Mouse (Mus musculus): ENCODE data around the gene Gp9.

The Gp9 gene

DNA sequence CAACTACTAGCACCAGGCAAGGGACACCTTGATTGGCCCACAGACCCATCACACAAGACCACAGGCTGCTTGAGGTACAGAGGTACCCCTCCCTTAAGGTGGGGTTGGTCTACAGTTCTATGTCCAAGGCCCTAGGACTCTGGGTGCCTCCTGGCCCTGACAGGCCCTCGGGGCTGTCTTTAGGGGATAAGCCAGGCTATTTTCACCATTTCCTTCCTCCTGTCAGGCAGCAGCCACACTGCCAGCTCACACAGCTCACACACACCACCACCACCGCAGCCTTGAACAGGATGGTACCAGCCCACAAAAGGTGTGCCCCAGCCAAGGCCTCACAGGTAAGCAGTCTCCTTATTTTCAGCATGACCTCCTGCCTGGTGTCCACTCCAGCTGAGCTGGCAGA is at the start of gene Gp9:
Gene Gp9, plus strand, starts transcription at position 231 of the 400 bp plus-strand sequence.
- no peak for DNase-seq (ENCODE audit: low read depth, low spot score)

DNA sequence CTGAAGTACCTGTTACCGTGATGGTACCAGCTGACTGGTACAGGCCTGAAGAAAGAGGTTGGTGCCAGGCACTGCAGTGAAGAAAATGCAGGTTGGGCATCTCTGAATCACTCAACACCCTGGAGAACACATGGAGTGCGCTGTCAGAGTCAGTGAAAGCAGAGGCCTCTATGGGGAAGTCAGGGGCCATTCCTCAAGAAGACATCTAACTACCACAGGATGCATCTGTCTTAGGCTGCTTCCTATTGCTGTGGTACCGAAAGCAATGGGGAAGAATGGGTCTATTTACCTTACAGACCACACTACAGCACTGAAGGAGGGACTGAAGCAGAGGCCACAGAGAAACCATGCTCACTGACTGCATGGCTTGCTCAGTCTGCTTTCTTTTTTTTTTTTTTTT is 49.8 kb upstream of the Gp9 start:
- DNase-seq (ENCODE audit: low read depth, low spot score), result no peak

DNA sequence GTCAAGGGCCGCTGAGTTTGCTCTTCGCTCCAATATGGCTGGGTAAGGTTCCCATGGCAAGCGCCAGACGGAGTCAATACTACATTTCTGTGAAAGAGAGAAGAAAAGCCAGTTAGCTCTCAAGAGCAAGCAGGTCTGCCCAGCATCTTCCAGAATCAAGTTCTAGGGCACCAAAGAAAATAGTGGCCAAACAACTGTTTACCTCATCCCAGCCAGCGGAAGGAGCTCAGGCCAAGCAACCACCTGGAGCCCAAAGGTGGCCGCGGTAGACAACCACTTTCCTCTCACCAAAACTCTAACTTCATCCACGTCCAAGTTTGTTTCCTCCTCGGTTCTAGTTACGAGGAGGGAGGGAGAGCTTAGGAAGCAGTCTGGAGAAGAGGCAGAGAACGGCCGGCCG is 47.7 kb upstream of the Gp9 start:
- DNase-seq (ENCODE audit: low read depth, low spot score), result no peak

DNA sequence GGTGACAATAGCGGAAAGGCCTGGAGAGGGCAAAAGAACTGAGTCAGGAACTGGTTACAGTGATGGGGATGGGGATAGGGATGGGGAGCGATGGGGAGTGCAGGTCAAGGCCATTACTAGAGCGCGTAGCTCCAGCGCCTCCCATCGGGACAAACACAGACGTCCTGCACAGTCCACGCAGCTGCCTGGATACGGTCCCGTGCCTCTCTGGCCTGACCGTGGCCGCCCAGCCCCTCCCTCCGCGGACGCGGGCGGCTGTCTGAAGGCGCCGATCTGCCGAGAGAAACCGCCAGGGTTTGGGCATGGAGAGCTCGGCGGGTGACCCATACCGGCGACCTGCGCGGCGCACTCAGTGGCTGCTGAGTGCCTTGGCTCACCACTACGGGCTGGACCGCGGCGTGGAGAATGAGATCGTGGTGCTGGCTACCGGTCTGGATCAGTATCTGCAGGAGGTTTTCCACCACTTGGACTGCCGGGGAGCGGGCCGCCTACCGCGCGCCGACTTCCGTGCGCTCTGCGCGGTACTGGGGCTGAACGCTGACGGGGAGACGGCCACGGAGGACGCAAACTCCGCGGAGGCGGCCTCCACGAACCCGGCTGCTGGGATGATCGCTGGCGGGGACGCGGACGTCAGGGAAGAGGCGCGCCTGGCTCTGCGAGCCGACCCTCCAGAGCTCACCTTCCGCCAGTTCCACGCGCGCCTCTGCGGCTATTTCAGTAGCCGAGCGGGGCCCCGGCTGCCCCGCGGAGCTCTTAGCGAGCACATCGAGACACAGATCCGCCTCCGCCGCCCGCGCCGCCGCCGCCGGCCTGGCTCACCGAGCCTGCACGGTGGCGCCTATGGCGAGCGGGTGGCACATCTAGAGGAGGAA is 47.0 kb upstream of the Gp9 start, which contains the start of gene Efcc1:
Gene Efcc1, plus strand, starts transcription at position 279 of the 872 bp plus-strand sequence.
- DNase-seq (ENCODE audit: low read depth, low spot score), result no peak

DNA sequence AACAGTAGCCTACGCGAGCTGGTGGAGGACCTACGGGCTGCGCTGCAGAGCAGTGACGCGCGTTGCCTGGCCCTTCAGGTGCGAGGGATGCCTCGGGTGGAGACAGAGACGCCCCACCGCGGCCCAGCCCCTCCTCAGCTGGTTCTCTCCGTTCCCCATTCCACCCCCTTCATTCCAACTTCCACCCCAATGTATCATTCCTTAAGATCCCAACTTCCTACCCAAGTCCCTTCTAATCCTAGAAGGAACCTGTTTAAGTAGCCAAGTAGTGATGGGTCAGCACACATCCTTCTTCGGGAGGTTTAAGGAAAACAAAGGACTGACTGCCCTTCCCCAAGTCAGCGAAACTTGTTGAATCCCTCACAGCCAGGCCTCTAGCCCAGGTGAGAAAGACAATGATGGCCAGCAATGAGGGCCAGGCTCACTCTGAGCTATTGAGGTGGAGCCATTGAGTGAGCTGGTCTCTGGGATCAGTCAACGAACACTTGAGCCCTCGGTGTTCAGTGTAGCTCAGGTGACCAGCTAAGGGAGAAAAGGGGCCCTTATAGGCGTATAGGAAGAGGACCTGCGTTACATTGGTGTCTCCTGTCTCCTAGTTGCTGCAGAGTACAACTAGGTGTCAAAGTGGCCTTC is 46.3 kb upstream of the Gp9 start:
- no peak for DNase-seq (ENCODE audit: low read depth, low spot score)

DNA sequence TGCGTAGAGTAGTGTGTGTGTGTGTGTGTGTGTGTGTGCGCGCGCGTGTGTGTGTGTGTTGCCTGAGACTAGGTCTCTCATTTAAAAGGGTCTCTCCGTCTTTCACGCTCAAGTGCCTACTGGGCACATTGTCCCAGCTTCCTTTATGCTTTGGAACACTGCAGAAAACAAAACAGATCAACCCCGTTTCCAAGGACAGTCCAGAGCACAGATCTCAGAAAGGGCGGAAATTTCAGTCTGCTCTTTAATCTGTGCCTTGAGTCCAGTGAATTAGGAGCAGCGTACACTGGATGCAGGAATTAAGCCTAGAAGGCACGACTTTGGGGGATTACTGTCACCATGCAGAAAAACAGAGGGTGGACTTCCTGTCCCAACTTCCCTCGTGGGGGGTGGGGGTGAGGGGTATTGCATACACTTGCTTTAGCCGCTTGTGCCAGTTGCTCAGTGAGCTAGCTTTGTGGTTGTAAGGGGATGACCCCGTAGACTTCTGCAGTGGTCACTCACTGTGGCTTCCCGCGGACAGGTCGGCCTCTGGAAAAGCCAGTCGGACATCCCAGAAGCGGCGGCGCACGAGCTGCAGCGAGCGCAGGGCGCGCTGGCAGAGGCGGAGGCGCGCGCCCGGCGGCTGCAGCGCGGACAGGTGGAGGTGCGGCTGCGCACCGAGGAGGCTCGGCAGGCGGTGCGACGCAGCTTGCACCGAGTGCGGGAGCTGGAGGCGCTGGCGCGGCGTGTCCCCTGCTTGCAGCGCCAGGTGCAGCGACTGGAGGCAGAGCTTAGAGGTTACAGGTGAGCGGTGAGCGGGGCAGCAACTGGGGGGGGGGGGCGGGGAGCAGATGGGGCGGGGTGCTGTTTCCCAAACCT is 45.5 kb upstream of the Gp9 start:
- no peak for DNase-seq (ENCODE audit: low read depth, low spot score)

DNA sequence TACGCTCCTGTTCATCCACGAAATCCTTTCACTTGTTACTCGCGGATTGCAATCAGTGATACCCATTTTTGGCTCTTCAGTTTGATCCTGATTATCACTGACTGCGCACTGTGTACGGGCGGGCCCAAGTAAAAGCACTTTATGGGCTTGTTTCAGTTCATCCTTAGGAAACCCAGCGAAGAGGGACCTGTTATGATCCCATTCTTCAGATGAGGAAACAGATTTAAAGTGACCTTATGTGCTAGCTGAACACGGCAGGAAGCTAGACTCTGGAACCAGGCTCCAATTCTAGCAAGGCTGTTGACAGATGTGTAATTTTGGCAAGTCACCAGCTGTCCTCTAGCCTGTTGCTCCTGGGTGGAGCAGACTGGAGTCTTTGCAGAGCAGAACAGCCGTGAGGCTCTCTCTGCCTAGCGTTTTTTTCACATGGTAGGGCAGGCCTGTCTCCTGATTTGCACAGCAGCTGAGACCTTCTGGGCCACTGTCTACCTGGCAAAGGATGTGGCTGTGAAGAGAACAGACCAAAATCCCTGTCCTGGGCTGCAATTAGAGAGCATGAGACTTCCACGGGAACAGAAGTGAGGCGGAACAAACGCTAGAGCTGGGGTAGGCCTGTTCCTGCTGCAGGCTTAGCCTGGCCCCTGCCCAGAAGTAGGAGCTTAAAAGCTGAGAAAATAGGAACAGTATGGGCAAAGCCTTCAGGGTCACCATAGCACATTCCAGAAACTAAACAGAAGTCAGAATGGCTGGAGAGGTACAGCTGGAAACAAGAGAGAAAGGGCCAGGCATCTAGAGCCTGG is 44.5 kb upstream of the Gp9 start:
- DNase-seq (ENCODE audit: low read depth, low spot score), result no peak

DNA sequence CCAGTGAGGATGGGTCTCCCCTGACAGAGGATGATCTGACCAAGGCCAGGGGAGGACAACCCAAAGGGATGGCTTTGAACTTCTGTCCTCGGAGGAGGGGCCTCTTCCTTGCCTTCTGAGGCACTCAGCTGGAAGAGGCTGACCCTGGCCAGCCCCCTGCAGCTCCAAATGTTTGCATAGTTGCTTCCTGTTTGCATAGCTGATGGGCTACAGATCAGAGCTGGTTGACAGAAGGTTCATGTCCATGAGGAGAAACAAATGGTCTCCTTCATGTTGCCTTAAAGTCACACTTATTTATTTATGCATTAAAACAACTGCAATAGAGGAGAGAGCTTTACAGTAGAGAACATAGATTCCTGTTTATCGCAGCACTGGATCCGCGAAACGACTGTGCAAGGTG is 43.7 kb upstream of the Gp9 start:
- no peak for DNase-seq (ENCODE audit: low read depth, low spot score)

DNA sequence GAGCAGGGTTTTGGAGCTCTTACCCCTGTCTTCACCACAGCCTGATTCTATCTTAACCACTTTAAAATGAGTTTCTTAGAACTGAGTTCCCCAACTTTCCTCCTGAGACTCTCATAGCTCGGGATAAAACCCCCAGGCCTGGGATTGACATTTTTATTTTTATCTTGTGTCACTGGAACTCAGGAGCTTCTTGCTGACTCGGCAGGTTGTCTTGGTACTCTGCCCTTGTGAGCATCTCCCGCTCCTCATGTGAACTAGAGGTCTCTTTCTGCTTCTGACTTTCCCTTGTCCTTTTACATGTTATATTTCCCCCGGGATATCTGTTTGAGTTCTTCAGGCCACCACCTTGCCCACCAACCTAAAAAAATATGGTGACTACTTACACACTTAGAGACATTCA is 40.9 kb upstream of the Gp9 start:
- no peak for DNase-seq (ENCODE audit: low read depth, low spot score)

DNA sequence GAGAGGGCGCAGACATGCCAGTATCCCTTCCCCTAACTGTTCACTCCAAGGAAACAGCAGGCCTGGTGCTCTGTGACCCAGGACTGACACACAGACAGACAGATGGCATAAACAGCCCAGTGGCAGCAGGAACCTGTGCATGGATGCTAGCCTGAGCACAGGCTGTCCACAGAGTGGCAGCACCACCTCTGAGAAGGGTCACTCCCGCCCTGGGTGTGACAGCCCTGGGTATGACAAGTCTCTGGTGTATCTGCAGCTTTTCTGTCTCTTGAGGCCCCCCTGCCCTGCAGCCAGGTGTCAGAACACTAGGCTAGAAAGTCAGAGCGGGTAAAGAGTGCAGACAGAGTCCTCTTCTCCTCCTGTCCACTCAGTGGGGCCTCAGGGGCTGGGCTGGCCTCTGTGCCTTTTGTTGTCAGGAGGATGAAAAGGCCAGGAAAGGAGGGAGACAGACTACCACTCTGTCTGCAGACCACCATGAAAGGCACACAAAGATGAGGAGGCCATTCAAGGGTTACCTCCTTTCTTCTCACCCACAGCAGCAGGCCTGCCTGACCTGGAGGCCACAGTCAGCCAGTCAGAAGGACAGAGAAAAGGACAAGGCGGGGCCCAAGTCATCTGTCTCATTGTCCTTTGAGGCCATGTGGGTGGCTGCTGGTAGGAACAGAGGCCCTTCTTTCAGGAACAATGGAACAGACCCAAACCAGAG is 39.8 kb upstream of the Gp9 start:
- DNase-seq (ENCODE audit: low read depth, low spot score), result no peak

DNA sequence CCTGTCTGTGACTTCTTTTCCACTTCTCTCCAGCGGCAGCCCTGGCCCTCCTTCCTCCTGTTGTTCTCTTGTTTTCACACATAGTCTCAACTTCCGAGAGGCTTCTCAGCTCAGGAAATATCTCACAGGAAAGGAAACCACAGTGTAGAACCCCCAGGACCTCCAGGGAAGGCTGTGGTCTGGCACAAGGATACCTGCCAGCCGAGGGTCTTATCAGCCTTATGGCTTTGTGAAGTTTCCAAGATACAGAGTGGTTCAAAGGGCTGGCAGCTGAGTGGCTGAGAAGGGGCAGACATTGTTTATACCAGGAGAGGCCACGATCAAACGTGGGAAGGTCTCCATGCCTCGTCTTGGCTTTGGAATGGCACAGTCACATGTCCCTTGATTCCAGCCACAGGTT is 38.0 kb upstream of the Gp9 start:
- DNase-seq (ENCODE audit: low read depth, low spot score), result no peak

DNA sequence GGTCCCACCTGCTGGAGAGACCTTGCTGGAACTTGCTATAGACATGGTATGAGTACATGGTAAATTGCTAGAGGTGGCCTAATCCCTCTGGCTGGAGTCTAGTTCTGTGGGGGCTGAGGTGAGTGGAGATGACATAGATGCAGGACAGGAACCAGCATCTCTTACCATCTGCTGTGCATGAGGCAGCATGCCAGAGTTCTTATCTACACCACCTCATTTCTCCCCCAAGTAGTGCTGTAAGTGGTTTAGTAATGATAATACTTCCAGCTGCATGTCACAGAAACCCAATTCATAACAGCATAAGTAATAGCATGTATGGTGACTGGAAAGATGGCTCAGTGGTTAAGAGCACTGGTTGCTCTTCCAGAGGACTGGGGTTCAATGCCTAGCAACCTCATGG is 37.4 kb upstream of the Gp9 start:
- DNase-seq (ENCODE audit: low read depth, low spot score), result no peak

DNA sequence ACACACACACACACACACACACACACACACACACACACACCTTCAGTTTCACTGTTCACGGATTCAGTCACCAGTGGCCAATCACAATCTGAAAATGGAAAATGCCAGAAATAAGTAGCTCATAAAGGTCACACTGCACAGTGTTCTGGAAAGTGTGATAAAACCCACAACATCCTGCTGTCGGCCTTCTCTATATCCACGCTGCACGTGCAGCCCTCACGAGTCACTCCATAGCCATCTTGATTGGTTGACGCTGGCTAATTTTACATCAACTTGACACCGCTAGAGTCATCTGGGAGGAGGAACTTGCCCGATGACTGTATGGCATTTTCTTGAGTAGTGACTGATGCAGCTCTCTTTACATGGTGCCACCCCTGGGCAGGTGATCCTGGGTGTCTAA is 35.9 kb upstream of the Gp9 start:
- DNase-seq (ENCODE audit: low read depth, low spot score), result no peak

DNA sequence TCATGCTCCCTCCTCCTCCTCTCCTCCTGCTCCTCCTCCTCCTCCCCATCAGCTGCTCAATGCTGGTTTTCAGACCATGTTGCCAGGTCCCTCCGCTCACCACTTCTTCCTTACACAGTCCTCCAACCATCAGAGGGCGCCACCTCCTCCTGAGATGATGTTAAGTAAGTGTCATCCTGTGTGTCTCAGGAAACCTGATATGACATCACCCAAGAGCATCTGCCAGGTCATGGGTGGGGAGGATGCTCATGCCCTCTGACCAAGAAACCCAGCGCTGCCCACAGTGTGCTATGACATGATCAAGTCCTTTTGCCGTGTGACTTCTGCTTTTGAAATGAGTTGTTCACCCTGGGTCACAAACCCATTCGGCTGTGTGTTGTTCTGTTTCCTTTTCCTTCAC is 35.1 kb upstream of the Gp9 start:
- DNase-seq (ENCODE audit: low read depth, low spot score), result no peak

DNA sequence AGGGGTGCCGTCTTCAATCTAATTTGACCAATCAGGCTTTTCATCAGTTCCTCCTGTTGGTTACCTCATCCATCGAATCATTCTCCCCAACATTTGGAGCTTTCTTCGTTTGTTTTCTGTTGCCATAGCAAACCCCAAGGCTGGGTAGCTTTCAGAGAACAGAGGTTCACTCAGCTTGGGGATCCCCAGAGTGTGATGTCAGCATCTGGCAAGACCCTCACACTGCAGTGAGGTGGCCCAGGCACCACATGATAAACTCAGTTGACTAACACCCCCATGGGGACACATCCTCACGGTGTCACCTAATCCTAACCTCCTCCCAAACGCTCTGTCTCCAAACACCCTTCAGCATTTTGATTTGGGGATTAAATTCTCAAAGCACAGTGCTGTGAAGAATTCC is 34.6 kb upstream of the Gp9 start:
- no peak for DNase-seq (ENCODE audit: low read depth, low spot score)

DNA sequence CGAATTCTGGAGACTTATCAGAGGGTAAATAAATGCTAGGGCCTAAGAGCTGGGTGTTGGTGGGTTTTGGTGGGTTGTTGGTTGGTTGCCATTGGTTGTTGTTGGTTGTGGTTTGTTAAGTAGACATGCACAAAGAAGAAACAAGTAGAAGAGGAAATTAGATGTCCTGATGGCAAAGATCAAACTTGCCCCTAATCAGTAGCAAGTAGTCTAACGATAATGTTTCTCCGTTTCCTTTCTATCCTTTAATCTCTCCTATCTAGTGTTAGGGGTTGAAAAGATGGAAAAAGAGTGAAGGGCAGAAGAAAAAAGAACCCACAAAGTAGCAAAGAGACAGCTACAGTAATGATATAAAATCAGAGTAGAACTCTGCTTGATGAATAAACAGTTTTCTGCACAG is 33.2 kb upstream of the Gp9 start:
- no peak for DNase-seq (ENCODE audit: low read depth, low spot score)

DNA sequence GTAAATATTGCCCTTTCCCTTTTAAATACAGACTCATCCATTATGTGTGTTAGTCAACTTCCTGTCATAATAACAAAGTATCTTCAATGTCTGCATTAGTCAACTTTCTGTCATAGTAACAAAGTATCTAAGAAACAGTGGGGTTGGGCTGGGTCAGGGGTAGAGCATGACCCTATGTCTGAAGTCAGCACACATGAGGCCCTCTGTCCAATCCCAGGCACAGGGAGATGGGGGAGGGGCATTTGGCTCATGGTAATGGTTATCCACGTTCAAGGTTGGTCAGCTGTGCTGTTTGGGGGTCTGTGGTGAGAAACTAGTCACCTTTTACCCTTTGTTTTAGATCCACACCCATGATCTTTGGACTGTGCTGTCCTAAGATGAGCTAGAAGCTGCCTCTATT is 32.6 kb upstream of the Gp9 start:
- no peak for DNase-seq (ENCODE audit: low read depth, low spot score)

DNA sequence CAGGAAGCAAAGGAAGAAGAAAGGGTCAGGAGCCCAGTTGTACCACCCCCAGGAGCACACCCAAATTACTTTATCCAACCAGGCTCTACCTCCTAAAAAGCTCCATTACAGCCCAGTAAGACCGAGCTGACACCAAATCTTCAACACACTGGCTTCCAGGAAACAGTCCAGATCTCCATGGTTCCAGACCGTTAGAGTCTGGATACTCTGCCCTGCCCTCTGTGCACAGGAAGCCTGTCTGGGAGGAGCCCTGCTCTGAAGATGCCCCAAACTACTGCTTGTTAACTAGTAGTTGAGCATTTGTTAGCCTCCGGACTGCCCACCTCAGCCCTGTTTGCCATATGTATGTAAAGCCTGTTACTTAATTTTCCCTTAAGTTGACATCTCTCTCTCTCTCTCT is 31.8 kb upstream of the Gp9 start:
- no peak for DNase-seq (ENCODE audit: low read depth, low spot score)

DNA sequence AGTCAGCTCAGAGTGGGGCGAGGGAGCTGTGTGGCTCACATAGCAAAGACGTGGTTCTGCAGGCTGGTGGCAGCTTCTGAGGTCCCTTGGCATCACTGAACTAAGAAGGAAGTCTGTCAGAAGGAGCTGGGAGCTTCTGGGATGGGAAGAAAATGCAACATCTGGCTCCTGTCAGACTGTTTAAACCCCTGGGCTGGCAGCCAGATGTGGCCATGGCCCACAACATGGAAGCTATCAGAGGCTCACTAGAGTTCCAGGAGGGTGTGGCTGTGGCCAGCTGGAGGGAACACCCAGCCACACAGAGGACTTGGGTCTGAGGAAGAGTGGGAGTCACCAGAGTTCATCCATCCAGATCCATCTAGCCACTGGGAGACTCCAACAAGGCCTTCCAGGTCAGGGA is 31.0 kb upstream of the Gp9 start:
- no peak for DNase-seq (ENCODE audit: low read depth, low spot score)

DNA sequence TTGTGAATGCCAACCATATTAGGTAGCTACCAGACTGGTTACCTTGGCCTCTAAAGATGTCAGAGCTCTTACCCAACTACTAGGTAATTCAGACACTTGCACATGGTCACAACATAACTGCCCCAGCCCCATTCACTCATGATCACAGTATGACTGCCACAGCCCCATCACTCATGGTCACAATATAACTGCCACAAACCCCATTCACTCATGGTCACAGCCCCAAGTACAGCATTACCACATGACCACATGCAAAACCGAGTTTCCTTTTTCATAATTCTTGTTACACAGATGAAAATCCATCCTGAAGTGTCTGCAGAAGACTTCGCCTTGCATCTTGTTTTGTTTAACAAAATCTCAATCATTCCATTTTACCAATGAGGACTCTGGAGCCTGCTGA is 29.8 kb upstream of the Gp9 start:
- no peak for DNase-seq (ENCODE audit: low read depth, low spot score)

DNA sequence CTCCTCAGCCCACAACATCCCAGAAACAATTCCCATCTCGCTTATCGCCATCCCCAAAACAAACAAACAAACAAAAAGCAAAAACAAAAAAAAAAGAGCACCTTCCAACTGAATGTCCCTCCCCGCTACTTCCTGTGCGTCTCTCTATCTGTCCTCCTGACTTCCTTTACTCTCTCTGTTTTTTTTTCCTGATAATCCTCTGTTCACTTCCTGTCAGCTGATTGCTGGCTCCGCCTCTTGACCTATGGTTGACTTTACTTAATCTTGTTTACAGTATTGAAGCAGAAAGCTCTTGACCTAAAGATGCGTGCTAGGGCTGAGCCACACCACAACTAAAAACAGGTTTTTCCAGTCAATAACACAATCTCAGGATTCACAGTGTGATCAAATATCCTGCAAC is 29.3 kb upstream of the Gp9 start:
- no peak for DNase-seq (ENCODE audit: low read depth, low spot score)
